Mouse (Mus musculus): ENCODE measurements at regions not wholly inside any gene's neighbourhood (a gene's known extent, or its start where the extent isn't known, plus 50 kb on each side); places are given as distances from the start of the nearest gene placed in this dataset.

DNA sequence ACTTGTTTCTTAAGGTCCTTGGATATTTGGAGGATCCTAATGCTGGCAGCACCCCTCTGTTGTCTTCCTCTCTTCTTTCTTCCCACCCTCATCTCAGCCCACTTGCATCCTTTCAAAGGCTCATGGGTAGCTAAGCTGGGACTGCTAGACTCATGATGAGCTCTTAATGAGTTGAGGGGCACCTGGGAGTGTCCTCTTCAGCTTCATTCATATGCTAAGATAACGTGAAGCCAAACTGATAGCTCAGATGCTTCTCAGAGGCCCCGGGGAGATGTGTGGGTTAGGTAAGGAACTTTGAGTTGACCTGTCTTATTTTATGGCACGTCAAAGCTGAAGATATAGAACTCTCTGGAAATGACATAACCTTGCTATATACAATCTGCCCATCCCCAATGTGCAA lies 139.3 kb downstream of the Dact1 start:
- no peak for TF ChIP-seq CTCF (conservative IDR thresholded peaks at IDR 0.05; ENCODE audit: low read length)
- TF ChIP-seq POU5F1 (IDR thresholded peaks at IDR 0.05; ENCODE audit: borderline replicate concordance, low read length) = no peak
- TF ChIP-seq NANOG (IDR thresholded peaks at IDR 0.05; ENCODE audit: borderline replicate concordance, low read length) = peak; percentile 67; the same call in 1 of the 2 replicates
